Mouse (Mus musculus): Measurements from ENCODE around the gene Msrb1. TPM values are rescaled to one million over a fixed set of nuclear protein-coding genes. Genes with fewer than 3 reads are reported as not detected.

Gene Msrb1
- polyA plus RNA-seq, 1 experiment from 2014 or later: 18.2 TPM

GRCm38 (mm10) chr17:24745526-24746497 lies 9.4 kb downstream of the Msrb1 start:
- no peaks in the 10 kb centered on the region for H3K9me3 ChIP-seq (replicated peaks)
- H3K36me3 ChIP-seq: peaks cover 8% of the 10 kb centered on the region; the same call in 1 of the 2 replicates
- ATAC-seq (ENCODE audit: insufficient number of reproducible peaks, low FRiP score): peak; percentile 70; the same call in 1 of the 2 replicates

GRCm38 (mm10) chr17:24746986-24747385 lies 10.5 kb downstream of the Msrb1 start:
- ATAC-seq (ENCODE audit: insufficient number of reproducible peaks, low FRiP score): no peak
- Histone ChIP-seq H3K4me1 (replicated peaks) (peaks cover 5% of the 10 kb centered on the region; the same call in 1 of the 2 replicates), H3K4me3 (no peak overlapping the region), H3K36me3 (no peaks in the 10 kb centered on the region), H3K9ac (no peak overlapping the region), H3K27me3 (replicated peaks) (peaks cover 44% of the 10 kb centered on the region), H3K9me3 (replicated peaks) (no peaks in the 10 kb centered on the region), H3K27ac (ENCODE audit: poor library complexity, severe bottlenecking) (no peak overlapping the region), H3K4me2 (no peak overlapping the region)
- 39% methylated on average over 4 of the region's 4 CpGs for WGBS

More at GRCm38 (mm10) chr17:24745526-24746497, 9.4 kb downstream of the Msrb1 start:
- no peak overlapping the region for H3K27ac ChIP-seq (ENCODE audit: poor library complexity, severe bottlenecking)
- peaks cover 33% of the 10 kb centered on the region for H3K27me3 ChIP-seq (replicated peaks)
- no peak overlapping the region for H3K4me3 ChIP-seq
- 0 out of 2 replicates have a peak, but pooled peaks cover 5% of the 10 kb centered on the region for H3K4me1 ChIP-seq (replicated peaks)
- H3K4me2 ChIP-seq: no peak overlapping the region
- H3K9ac ChIP-seq: no peak overlapping the region
- 17% methylated on average over 7 of the region's 7 CpGs for WGBS

GRCm38 (mm10) chr17:24751528-24751927 lies 15.1 kb downstream of the Msrb1 start:
- Histone ChIP-seq H3K9ac (no peak overlapping the region), H3K27ac (ENCODE audit: poor library complexity, severe bottlenecking) (no peak overlapping the region), H3K4me1 (replicated peaks) (peaks cover 20% of the 10 kb centered on the region), H3K36me3 (no peaks in the 10 kb centered on the region), H3K4me2 (no peak overlapping the region), H3K9me3 (replicated peaks) (no peaks in the 10 kb centered on the region), H3K4me3 (no peak overlapping the region), H3K27me3 (replicated peaks) (peaks cover 85% of the 10 kb centered on the region)
- whole genome bisulfite sequencing: 7% methylated on average over 4 of the region's 4 CpGs
- ATAC-seq (ENCODE audit: insufficient number of reproducible peaks, low FRiP score): no peak

GRCm38 (mm10) chr17:24752415-24753394 lies 16.3 kb downstream of the Msrb1 start, which contains the start of gene Hs3st6:
Gene Hs3st6 (plus strand): TSS chr17:24752988.
- Histone ChIP-seq H3K4me3 (peak within 1 kb of the TSS; percentile 59), H3K9me3 (replicated peaks) (no peaks in the 10 kb centered on the region), H3K36me3 (no peaks in the 10 kb centered on the region), H3K27me3 (replicated peaks) (peaks cover 79% of the 10 kb centered on the region), H3K9ac (peak within 1 kb of the TSS; percentile 67), H3K4me2 (peak within 1 kb of the TSS; percentile 97), H3K27ac (ENCODE audit: poor library complexity, severe bottlenecking) (no peak within 1 kb of the TSS), H3K4me1 (replicated peaks) (peaks cover 15% of the 10 kb centered on the region)
- ATAC-seq (ENCODE audit: insufficient number of reproducible peaks, low FRiP score): peak; percentile 78
- 1% methylated on average over 62 of the region's 82 CpGs for WGBS

GRCm38 (mm10) chr17:24757394-24757793 lies 21.0 kb downstream of the Msrb1 start:
- H3K27me3 ChIP-seq (replicated peaks): peaks cover 46% of the 10 kb centered on the region
- 71% methylated on average over 1 of the region's 1 CpGs for WGBS
- no peaks in the 10 kb centered on the region for H3K36me3 ChIP-seq
- no peak overlapping the region for H3K4me3 ChIP-seq
- no peak overlapping the region for H3K4me2 ChIP-seq
- ATAC-seq (ENCODE audit: insufficient number of reproducible peaks, low FRiP score): no peak
- no peaks in the 10 kb centered on the region for H3K9me3 ChIP-seq (replicated peaks)
- H3K9ac ChIP-seq: no peak overlapping the region
- H3K27ac ChIP-seq (ENCODE audit: poor library complexity, severe bottlenecking): no peak overlapping the region
- peaks cover 16% of the 10 kb centered on the region for H3K4me1 ChIP-seq (replicated peaks)

GRCm38 (mm10) chr17:24761121-24761520 lies 24.7 kb downstream of the Msrb1 start:
- no peaks in the 10 kb centered on the region for H3K36me3 ChIP-seq
- H3K9me3 ChIP-seq (replicated peaks): no peaks in the 10 kb centered on the region
- no peak overlapping the region for H3K27ac ChIP-seq (ENCODE audit: poor library complexity, severe bottlenecking)
- H3K4me3 ChIP-seq: no peak overlapping the region
- H3K9ac ChIP-seq: no peak overlapping the region
- H3K4me1 ChIP-seq (replicated peaks): peaks cover 27% of the 10 kb centered on the region
- no peak for ATAC-seq (ENCODE audit: insufficient number of reproducible peaks, low FRiP score)
- peaks cover 9% of the 10 kb centered on the region for H3K27me3 ChIP-seq (replicated peaks)
- no peak overlapping the region for H3K4me2 ChIP-seq
- 66% methylated on average over 5 of the region's 5 CpGs for WGBS

- H3K9ac ChIP-seq: no peak overlapping the region
- H3K27me3 ChIP-seq (replicated peaks): peaks cover 13% of the 10 kb centered on the region; the same call in 1 of the 2 replicates
- H3K4me2 ChIP-seq: peak overlapping the region; percentile 45
- no peak for ATAC-seq (ENCODE audit: insufficient number of reproducible peaks, low FRiP score)
- H3K4me1 ChIP-seq (replicated peaks): peaks cover 32% of the 10 kb centered on the region
- no peak overlapping the region for H3K27ac ChIP-seq (ENCODE audit: poor library complexity, severe bottlenecking)
- 35% methylated on average over 21 of the region's 22 CpGs for WGBS
- no peaks in the 10 kb centered on the region for H3K9me3 ChIP-seq (replicated peaks)
- H3K36me3 ChIP-seq: no peaks in the 10 kb centered on the region
- H3K4me3 ChIP-seq: no peak overlapping the region
Observed at GRCm38 (mm10) chr17:24765016-24765905, 28.8 kb downstream of the Msrb1 start.

- no peak for ATAC-seq (ENCODE audit: insufficient number of reproducible peaks, low FRiP score)
- Histone ChIP-seq H3K4me3 (no peak overlapping the region), H3K27ac (ENCODE audit: poor library complexity, severe bottlenecking) (no peak overlapping the region), H3K4me2 (no peak overlapping the region), H3K4me1 (replicated peaks) (peaks cover 32% of the 10 kb centered on the region), H3K36me3 (no peaks in the 10 kb centered on the region), H3K9me3 (replicated peaks) (no peaks in the 10 kb centered on the region), H3K9ac (no peak overlapping the region), H3K27me3 (replicated peaks) (peaks cover 13% of the 10 kb centered on the region; the same call in 1 of the 2 replicates)
- 24% methylated on average over 12 of the region's 12 CpGs for whole genome bisulfite sequencing
Observed at GRCm38 (mm10) chr17:24766266-24766875, 29.9 kb downstream of the Msrb1 start.

- H3K9me3 ChIP-seq (replicated peaks): 0 out of 2 replicates have a peak, but pooled peaks cover 8% of the 10 kb centered on the region
- H3K36me3 ChIP-seq: no peaks in the 10 kb centered on the region
- no peak overlapping the region for H3K4me2 ChIP-seq
- no peak overlapping the region for H3K27ac ChIP-seq (ENCODE audit: poor library complexity, severe bottlenecking)
- WGBS: 39% methylated on average over 3 of the region's 3 CpGs
- H3K27me3 ChIP-seq (replicated peaks): peaks cover 13% of the 10 kb centered on the region; the same call in 1 of the 2 replicates
- peaks cover 20% of the 10 kb centered on the region for H3K4me1 ChIP-seq (replicated peaks)
- no peak for ATAC-seq (ENCODE audit: insufficient number of reproducible peaks, low FRiP score)
- no peak overlapping the region for H3K4me3 ChIP-seq
- H3K9ac ChIP-seq: no peak overlapping the region
Observed at GRCm38 (mm10) chr17:24769146-24769545, 32.7 kb downstream of the Msrb1 start.

Measured in heart, embryonic 12.5 days (tissue).